Mouse (Mus musculus) neural tube, embryonic 14.5 days (tissue): ENCODE data around the gene Gm7361. TPM values are rescaled to one million over a fixed set of nuclear protein-coding genes. Genes with fewer than 3 reads are reported as not detected.

Source experiments
- ATAC-seq: fragments of 200-750 bp; cut with Nextera tagmentation; 2 replicates; pipeline ENCODE4 v1.8.0; 2017; ENCODE audit warnings: low read depth, mild to moderate bottlenecking, moderate TSS enrichment, moderate library complexity
- H3K27ac ChIP-seq: fragments of 300-500 bp; sonication (generic); 2 replicates; pipeline ENCODE4 v1.5.1; 2014; ENCODE audit warnings: low read depth, mild to moderate bottlenecking, control low read depth, low read length, moderate library complexity, mixed read lengths
- H3K27me3 ChIP-seq: fragments of 300-500 bp; sonication (generic); 2 replicates; pipeline ENCODE4 v1.6.1; 2014; ENCODE audit warnings: low read length; ENCODE audit not compliant: control insufficient read depth, insufficient read depth
- H3K36me3 ChIP-seq: fragments of 300-500 bp; sonication (generic); 2 replicates; pipeline ENCODE4 v1.6.1; 2014; ENCODE audit warnings: low read length, mixed read lengths; ENCODE audit not compliant: control insufficient read depth, insufficient read depth
- H3K4me1 ChIP-seq: fragments of 300-500 bp; sonication (generic); 2 replicates; pipeline ENCODE4 v1.6.1; 2014; ENCODE audit warnings: low read length; ENCODE audit not compliant: control insufficient read depth, insufficient read depth
- H3K4me2 ChIP-seq: fragments of 300-500 bp; sonication (generic); 2 replicates; pipeline ENCODE4 v1.6.1; 2014; ENCODE audit warnings: mild to moderate bottlenecking, low read depth, low read length, control low read depth
- H3K4me3 ChIP-seq: fragments of 300-500 bp; sonication (generic); 2 replicates; pipeline ENCODE4 v1.5.1; 2014; ENCODE audit warnings: low read depth, low read length, control low read depth, mixed read lengths
- H3K9ac ChIP-seq: fragments of 300-500 bp; sonication (generic); replicated peaks from 2 replicates; pipeline ENCODE4 v1.6.1; 2014; ENCODE audit warnings: low read depth, mild to moderate bottlenecking, control low read depth, low read length, mixed read lengths
- H3K9me3 ChIP-seq: fragments of 300-500 bp; sonication (generic); 2 replicates; pipeline ENCODE4 v1.6.1; 2016; ENCODE audit warnings: low read length; ENCODE audit not compliant: control insufficient read depth
- WGBS: fragments of 180-500 bp; shearing (Covaris S2); extraction: QIAGEN DNeasy Blood & Tissue Kit; methylation state at CpG from one replicate; pipeline ENCODE4 v1.1.7; 2014; 5-methylcytosine and 5-hydroxymethylcytosine counted together
- polyA plus RNA-seq: library from polyadenylated mRNA; unstranded; fragments of >200 nt; fragmentation: Nextera tagmentation; extraction: Ambion mirVana; gene quantifications from 2 replicates; pipeline ENCODE4 v1.2.1, GENCODE M21; 2014

The Gm7361 gene
- polyA plus RNA-seq, 1 experiment from 2014 or later: 0.42 TPM

DNA sequence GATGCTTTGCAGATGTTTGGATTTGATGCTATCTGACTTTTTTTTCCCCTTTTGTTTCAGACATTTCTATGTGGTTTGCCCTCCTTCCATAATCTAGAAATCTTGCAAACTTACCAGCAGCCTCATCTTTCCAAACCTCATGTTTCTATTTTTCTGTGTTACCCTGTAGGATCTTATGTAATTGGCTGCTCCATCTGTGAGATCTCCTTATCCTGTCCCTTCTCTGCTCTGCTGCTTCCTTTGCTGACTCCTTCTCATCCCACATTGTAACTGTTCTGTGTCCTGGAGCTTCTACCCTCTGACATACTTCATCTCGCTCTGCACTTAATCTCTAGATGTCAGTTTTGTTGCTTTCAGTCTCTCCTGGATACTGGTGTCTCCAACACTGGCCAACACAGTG, 35.8 kb downstream of the Gm7361 start:
- 72% methylated on average over 1 of the region's 1 CpGs for WGBS
- Histone ChIP-seq H3K4me1 (no peaks in the 10 kb centered on the region), H3K36me3 (no peaks in the 10 kb centered on the region), H3K27ac (no peak overlapping the region), H3K9me3 (no peaks in the 10 kb centered on the region), H3K4me2 (no peak overlapping the region), H3K27me3 (no peaks in the 10 kb centered on the region), H3K4me3 (no peak overlapping the region), H3K9ac (no peak overlapping the region)
- no peak for ATAC-seq

Other genes starting within 250 kb of the Gm7361 start
- gene Gm5862, start 234.8 kb upstream of the Gm7361 start, polyA plus RNA-seq: 0.16 TPM in 1 of 2 replicates, not detected in the other
- gene Speer4a, start 218.1 kb upstream of the Gm7361 start, polyA plus RNA-seq: 0.35 and 0.44 TPM in 2 replicates
- 0.22 and 0.51 TPM in 2 replicates for gene Gm7347, start 199.1 kb upstream of the Gm7361 start, polyA plus RNA-seq
- 0.33 TPM in 1 of 2 replicates, not detected in the other for gene Gm10471, start 168.4 kb upstream of the Gm7361 start, polyA plus RNA-seq
- 0.44 and 0.83 TPM in 2 replicates for gene 5031410I06Rik, start 152.3 kb upstream of the Gm7361 start, polyA plus RNA-seq
- 0.17 and 0.23 TPM in 2 replicates for gene Gm10220, start 136.3 kb upstream of the Gm7361 start, polyA plus RNA-seq